Mouse (Mus musculus) effector memory CD4-positive, alpha-beta T cell, adult 7 months (primary cell): ENCODE data around the gene Kif16b. TPM values are rescaled to one million over a fixed set of nuclear protein-coding genes. Genes with fewer than 3 reads are reported as not detected.

Experiments used
- polyA plus RNA-seq: library from polyadenylated mRNA; unstranded; fragments of 100-300 nt; shearing (Covaris generic); gene quantifications from one replicate; pipeline ENCODE4 v1.2.1, GENCODE M21; 2017

Gene Kif16b
- polyA plus RNA-seq = 16.4 TPM

GRCm38 (mm10) chr2:142900862-142901805 is at the start of gene Kif16b:
Gene Kif16b, minus strand, starts transcription at chr2:142901531.

Other genes with a start within 250 kb of the Kif16b start
- 50.1 TPM for gene Snrpb2, start 161.5 kb upstream of the Kif16b start, polyA plus RNA-seq
- gene Otor, start 176.9 kb upstream of the Kif16b start, polyA plus RNA-seq = not detected